Mouse (Mus musculus): Measurements from ENCODE around the gene Cul7.

Cul7 gene

GRCm38 (mm10) chr17:46673850-46674529 lies 23.9 kb downstream of the Cul7 start, which contains the start of gene Rrp36:
Rrp36 (minus strand) TSS chr17:46674352.
- peak; percentile 86 for DNase-seq

GRCm38 (mm10) chr17:46674530-46675283 lies 24.6 kb downstream of the Cul7 start:
- DNase-seq, result no peak

- DNase-seq, result no peak
These were observed 28.3 kb downstream of the Cul7 start, which contains the start of gene Mea1 for GRCm38 (mm10) chr17:46678416-46678815. Mea1 (plus strand) TSS chr17:46678793.

- DNase-seq, result no peak
These were observed 28.8 kb downstream of the Cul7 start for GRCm38 (mm10) chr17:46678911-46679310.

- peak; percentile 43 for DNase-seq
These were observed 30.0 kb downstream of the Cul7 start for GRCm38 (mm10) chr17:46679843-46680759.

- peak; percentile 96 for DNase-seq
These were observed 30.7 kb downstream of the Cul7 start, which contains the start of gene Klhdc3 for GRCm38 (mm10) chr17:46680760-46681373. Klhdc3 (minus strand) TSS chr17:46680914.

- DNase-seq, result no peak
These were observed 31.5 kb downstream of the Cul7 start for GRCm38 (mm10) chr17:46681466-46682118.

GRCm38 (mm10) chr17:46682654-46683389 lies 32.7 kb downstream of the Cul7 start:
- no peak for DNase-seq

- DNase-seq, result no peak
These were observed 35.8 kb downstream of the Cul7 start for GRCm38 (mm10) chr17:46685913-46686312.

- DNase-seq, result no peak
These were observed 40.5 kb downstream of the Cul7 start for GRCm38 (mm10) chr17:46690665-46691064.

- no peak for DNase-seq
These were observed 41.3 kb downstream of the Cul7 start for GRCm38 (mm10) chr17:46691390-46691789.

- DNase-seq, result no peak
These were observed 44.5 kb downstream of the Cul7 start for GRCm38 (mm10) chr17:46694517-46695063.

- no peak for DNase-seq
These were observed 48.4 kb downstream of the Cul7 start for GRCm38 (mm10) chr17:46698515-46698914.

GRCm38 (mm10) chr17:46699245-46699644 lies 49.1 kb downstream of the Cul7 start:
- no peak for DNase-seq

GRCm38 (mm10) chr17:46699912-46700311 lies 49.8 kb downstream of the Cul7 start:
- no peak for DNase-seq

GRCm38 (mm10) chr17:46701489-46701888 lies 51.4 kb downstream of the Cul7 start:
- DNase-seq, result no peak

GRCm38 (mm10) chr17:46702100-46702499 lies 52.0 kb downstream of the Cul7 start:
- no peak for DNase-seq

- DNase-seq, result no peak
These were observed 52.4 kb downstream of the Cul7 start for GRCm38 (mm10) chr17:46702506-46702905.

GRCm38 (mm10) chr17:46703971-46704886 lies 54.1 kb downstream of the Cul7 start:
- DNase-seq, result no peak

Measured in thymus, postnatal 25 days (tissue).